Mouse (Mus musculus) ES-E14 (cell line): Measurements from ENCODE around the gene Pcbp4. TPM values are rescaled to one million over a fixed set of nuclear protein-coding genes. Genes with fewer than 3 reads are reported as not detected.

Experiments used
- DNase-seq: peaks from one replicate; pipeline ENCODE4 v3.0.0-alpha.2; 2013; ENCODE audit warnings: low read depth, low spot score
- H3K27ac ChIP-seq: 2 replicates; pipeline ENCODE4 v1.5.1; 2012; ENCODE audit warnings: low read depth, mild to moderate bottlenecking, low read length, moderate library complexity, mixed read lengths; ENCODE audit not compliant: poor library complexity, insufficient read depth, severe bottlenecking
- H3K36me3 ChIP-seq: 2 replicates; pipeline ENCODE4 v1.6.1; 2012; ENCODE audit warnings: mild to moderate bottlenecking, low read length, moderate library complexity, mixed read lengths; ENCODE audit not compliant: control insufficient read depth, poor library complexity, insufficient read depth, severe bottlenecking
- H3K4me1 ChIP-seq, 2 experiments: fragments of 150-350 bp in 1 of 2; sonication (generic) in 1 of 2; 2 replicates each; pipeline ENCODE4 v1.6.1; 2012; ENCODE audit warnings: low read length in 2 of 2, mild to moderate bottlenecking in 1 of 2, mixed read lengths in 1 of 2; ENCODE audit not compliant: control insufficient read depth in 2 of 2, insufficient read depth in 2 of 2, poor library complexity in 1 of 2
- H3K4me3 ChIP-seq, 2 experiments: fragments of 150-350 bp in 1 of 2; sonication (generic) in 1 of 2; 2 replicates each; pipeline ENCODE4 v1.5.1; 2012; ENCODE audit warnings: low read length in 2 of 2, low read depth in 1 of 2, mild to moderate bottlenecking in 1 of 2, mixed read lengths in 1 of 2; ENCODE audit not compliant: insufficient read depth in 1 of 2, poor library complexity in 1 of 2, severe bottlenecking in 1 of 2
- H3K9ac ChIP-seq: 2 replicates; pipeline ENCODE4 v1.6.1; 2012; ENCODE audit warnings: low read depth, mild to moderate bottlenecking, low read length, mixed read lengths; ENCODE audit not compliant: poor library complexity, insufficient read depth, severe bottlenecking
- H3K9me3 ChIP-seq: fragments of 150-350 bp; sonication (generic); 2 replicates; pipeline ENCODE4 v1.6.1; 2012; ENCODE audit warnings: low read depth, mild to moderate bottlenecking, low read length; ENCODE audit not compliant: control insufficient read depth, insufficient read depth
- CHD2 ChIP-seq: IDR thresholded peaks from 2 replicates; pipeline ENCODE4 v1.6.1; 2014; ENCODE audit warnings: mild to moderate bottlenecking, low read depth, low read length, inconsistent platforms
- HCFC1 ChIP-seq: IDR thresholded peaks from 2 replicates; pipeline ENCODE4 v1.6.1; 2012; ENCODE audit warnings: low read length, inconsistent platforms, borderline replicate concordance; ENCODE audit not compliant: insufficient read depth
- MAFK ChIP-seq: IDR thresholded peaks from 2 replicates; pipeline ENCODE4 v1.6.1; 2014; ENCODE audit warnings: mild to moderate bottlenecking, low read depth, low read length, inconsistent platforms; ENCODE audit not compliant: insufficient read depth
- ZC3H11A ChIP-seq: IDR thresholded peaks from 2 replicates; pipeline ENCODE4 v1.6.1; 2012; ENCODE audit warnings: low read depth, mild to moderate bottlenecking, inconsistent platforms, low read length, borderline replicate concordance
- ZNF384 ChIP-seq: IDR thresholded peaks from 2 replicates; pipeline ENCODE4 v1.6.1; 2012; ENCODE audit warnings: low read depth, low read length, inconsistent platforms
- in situ Hi-C, 2 experiments: fragments of 600-800 bp; cut with MboI; formaldehyde crosslinking; loops; one replicate each; pipeline ENCODE4 v1.15.1; 2025; ENCODE audit warnings: low sequenced_read_pairs in 2 of 2, inconsistent platforms in 1 of 2; ENCODE audit not compliant: unreplicated experiment in 2 of 2
- total RNA-seq: library from RNA; depleted of rRNA; stranded (reverse); fragments of 300-350 nt; gene quantifications from 2 replicates; pipeline ENCODE4 v1.2.3, GENCODE M21; 2012

The Pcbp4 gene
- total RNA-seq, 1 experiment = 140 TPM

GRCm38 (mm10) chr9:106413606-106414005 is 39.5 kb upstream of the Pcbp4 start:
- TF ChIP-seq HCFC1 = no peak
- no peak for TF ChIP-seq ZC3H11A
- no peak for TF ChIP-seq ZNF384
- TF ChIP-seq CHD2 = no peak
- TF ChIP-seq MAFK = no peak
- Histone ChIP-seq H3K9me3 (no peaks in the 10 kb centered on the region), H3K36me3 (no peaks in the 10 kb centered on the region), H3K4me3 (no peak overlapping the region), H3K4me1 (peaks cover 0 to 8% of the 10 kb centered on the region in 2 experiments; a peak in 2 of 4 replicates), H3K9ac (no peak overlapping the region), H3K27ac (no peak overlapping the region)
- in situ Hi-C loops = no loop called here
- DNase-seq = no peak

- TF ChIP-seq MAFK (no peak), CHD2 (no peak), ZNF384 (no peak), HCFC1 (no peak), ZC3H11A (no peak)
- Histone ChIP-seq H3K9me3 (no peaks in the 10 kb centered on the region), H3K9ac (no peak overlapping the region), H3K36me3 (no peaks in the 10 kb centered on the region), H3K4me1 (peaks cover 0 to 20% of the 10 kb centered on the region in 2 experiments; a peak in 2 of 4 replicates), H3K4me3 (no peak overlapping the region), H3K27ac (no peak overlapping the region)
- DNase-seq = no peak
- in situ Hi-C loops = no loop called here
Observed at GRCm38 (mm10) chr9:106416826-106417225, 36.3 kb upstream of the Pcbp4 start.

GRCm38 (mm10) chr9:106417841-106418625 is 35.1 kb upstream of the Pcbp4 start:
- in situ Hi-C loops = no loop called here
- 0 out of 2 replicates have a peak overlapping the region, but pooled peaks have one; percentile 14 for H3K9ac ChIP-seq
- H3K4me3 ChIP-seq = peak overlapping the region; percentile 9 to 29; a peak in 3 of 4 replicates
- peaks cover 0 to 20% of the 10 kb centered on the region in 2 experiments; a peak in 2 of 4 replicates for H3K4me1 ChIP-seq
- no peaks in the 10 kb centered on the region for H3K9me3 ChIP-seq
- no peak for DNase-seq
- no peaks in the 10 kb centered on the region for H3K36me3 ChIP-seq
- H3K27ac ChIP-seq = no peak overlapping the region
- TF ChIP-seq MAFK (no peak), CHD2 (no peak), ZC3H11A (no peak), HCFC1 (no peak), ZNF384 (no peak)

- H3K4me1 ChIP-seq = peaks cover 0 to 20% of the 10 kb centered on the region in 2 experiments; a peak in 2 of 4 replicates
- in situ Hi-C loops = loop anchor here (5.0 to 10.0 kb wide), 2 partner anchors 126 to 128 kb away; no protein-coding TSS in a partner anchor
- no peak overlapping the region for H3K27ac ChIP-seq
- no peak for TF ChIP-seq MAFK
- no peak for TF ChIP-seq HCFC1
- no peak for TF ChIP-seq ZNF384
- no peak for TF ChIP-seq ZC3H11A
- no peak for TF ChIP-seq CHD2
- H3K4me3 ChIP-seq = no peak overlapping the region
- no peak for DNase-seq
- no peak overlapping the region for H3K9ac ChIP-seq
- no peaks in the 10 kb centered on the region for H3K36me3 ChIP-seq
- no peaks in the 10 kb centered on the region for H3K9me3 ChIP-seq
Observed at GRCm38 (mm10) chr9:106420608-106421007, 32.5 kb upstream of the Pcbp4 start.
